Mouse (Mus musculus) right cerebral cortex, postnatal 4 days (tissue): ENCODE data around the gene Fadd.

ENCODE experiments used
- DNase-seq: peaks from one replicate; pipeline ENCODE4 v3.0.0-alpha.2; 2022

Fadd gene

GRCm38 (mm10) chr7:144527723-144528221 is 54.5 kb downstream of the Fadd start:
- no peak for DNase-seq
